In the genomic region with DNA sequence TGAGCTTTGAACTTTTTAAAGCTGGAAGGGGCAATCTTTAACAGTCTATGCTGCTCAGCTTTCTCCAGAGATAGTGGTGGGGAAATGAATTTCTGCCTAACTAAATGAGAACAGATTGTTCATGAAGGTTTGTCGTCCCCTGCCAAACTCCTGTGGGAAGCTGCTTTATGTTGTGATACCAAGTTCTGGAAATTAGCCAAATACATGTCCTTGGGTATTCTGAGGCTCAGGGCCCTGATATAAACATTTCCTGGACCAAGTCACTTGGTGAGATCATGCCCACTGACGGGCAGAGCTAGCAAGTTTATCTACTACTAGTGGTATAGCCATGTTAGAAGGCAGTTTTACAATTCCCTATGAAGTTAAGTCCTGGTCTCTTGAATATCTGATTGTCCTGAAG, we compare ENCODE assay signal across 20 mouse cellular contexts. TPM values are rescaled to one million over a fixed set of nuclear protein-coding genes. Genes with fewer than 3 reads are reported as not detected.
A peak's percentile ranks its signal among the peaks of the same experiment; 100 is the strongest.
DNase-seq lines count a peak whose midpoint lies in the region; ATAC-seq and TF ChIP-seq lines count a peak whose summit lies in the region.
"Had no signal": no experiment of that assay in that cellular context is flagged by ENCODE, and none has a peak within 500 bp of the region (broad histone marks: within the 10 kb centered on the region; RNA-seq: fewer than 3 reads in every experiment).

No protein-coding gene starts in this region.

- ATAC-seq in cerebellum, adult (ENCODE audit: insufficient number of reproducible peaks, low FRiP score, low TSS enrichment) = peak; percentile 93
- ATAC-seq in midbrain, postnatal 0 days (ENCODE audit: low FRiP score) = no peak
- no peak for ATAC-seq in midbrain, embryonic 11.5 days (ENCODE audit: low FRiP score)
- ATAC-seq: lung, postnatal 0 days; midbrain, embryonic 16.5 days had no signal

- no peak for DNase-seq in cerebellum, postnatal 4 days (ENCODE audit: low spot score in 2 of 2)
- DNase-seq in midbrain, postnatal 0 days (ENCODE audit: low spot score) = peak; percentile 66
- no peak for DNase-seq in midbrain, embryonic 11.5 days (ENCODE audit: low spot score, missing footprints)
- peak; percentile 42 to 43 for DNase-seq in cerebellum, postnatal 10 days
- DNase-seq in gastrocnemius, postnatal 36 days = no peak
- no peak for DNase-seq in right cerebral cortex, postnatal 14 days
- DNase-seq: adrenal gland, postnatal 36 days; gastrocnemius, adult 2 months; kidney, adult 8-10 months; kidney, postnatal 14 days; right cerebral cortex, adult 18-20 months; thymus, postnatal 25 days had no signal

- no peaks in the 10 kb centered on the region for H3K9me3 ChIP-seq in midbrain, postnatal 0 days (ENCODE audit: low read length)
- no peaks in the 10 kb centered on the region for H3K9me3 ChIP-seq in midbrain, embryonic 11.5 days (ENCODE audit: control insufficient read depth, low read length)
- H3K9me3 ChIP-seq: embryonic facial prominence, embryonic 12.5 days; forebrain, embryonic 12.5 days; stomach, embryonic 15.5 days had no signal

- intact Hi-C loops in gastrocnemius, postnatal 36 days (cut with DNase I) = no loop called here

- H3K27ac ChIP-seq in midbrain, postnatal 0 days (ENCODE audit: low read depth, low read length) = no peak overlapping the region
- no peak overlapping the region for H3K27ac ChIP-seq in midbrain, embryonic 11.5 days (ENCODE audit: low read depth, low read length)
- H3K27ac ChIP-seq: embryonic facial prominence, embryonic 12.5 days; forebrain, embryonic 12.5 days; gastrocnemius, adult 2 months; macrophage; stomach, embryonic 15.5 days had no signal

- H3K36me3 ChIP-seq in midbrain, postnatal 0 days (ENCODE audit: insufficient read depth, low read length) = no peaks in the 10 kb centered on the region
- H3K36me3 ChIP-seq in midbrain, embryonic 11.5 days (ENCODE audit: control insufficient read depth, insufficient read depth, low read length) = no peaks in the 10 kb centered on the region
- H3K36me3 ChIP-seq: embryonic facial prominence, embryonic 12.5 days; forebrain, embryonic 12.5 days; stomach, embryonic 15.5 days had no signal

- no peaks in the 10 kb centered on the region for H3K27me3 ChIP-seq in midbrain, postnatal 0 days (ENCODE audit: insufficient read depth, low read length)
- H3K27me3 ChIP-seq in midbrain, embryonic 11.5 days (ENCODE audit: control insufficient read depth, insufficient read depth, low read length) = no peaks in the 10 kb centered on the region
- H3K27me3 ChIP-seq: embryonic facial prominence, embryonic 12.5 days; forebrain, embryonic 12.5 days; stomach, embryonic 15.5 days had no signal

- no peaks in the 10 kb centered on the region for H3K4me1 ChIP-seq in midbrain, postnatal 0 days (ENCODE audit: insufficient read depth, low read length)
- H3K4me1 ChIP-seq in midbrain, embryonic 11.5 days (ENCODE audit: control insufficient read depth, insufficient read depth, low read length) = no peaks in the 10 kb centered on the region
- H3K4me1 ChIP-seq: embryonic facial prominence, embryonic 12.5 days; forebrain, embryonic 12.5 days; stomach, embryonic 15.5 days had no signal

- H3K4me3 ChIP-seq in midbrain, postnatal 0 days (ENCODE audit: low read depth, low read length) = no peak overlapping the region
- no peak overlapping the region for H3K4me3 ChIP-seq in midbrain, embryonic 11.5 days (ENCODE audit: low read depth, low read length)
- H3K4me3 ChIP-seq: embryonic facial prominence, embryonic 12.5 days; forebrain, embryonic 12.5 days; gastrocnemius, adult 2 months; stomach, embryonic 15.5 days had no signal

- H3K4me2 ChIP-seq in midbrain, postnatal 0 days (ENCODE audit: low read depth, low read length, poor library complexity, severe bottlenecking) = no peak overlapping the region
- no peak overlapping the region for H3K4me2 ChIP-seq in midbrain, embryonic 11.5 days
- H3K4me2 ChIP-seq: embryonic facial prominence, embryonic 12.5 days; forebrain, embryonic 12.5 days; heart, embryonic 11.5 days; stomach, embryonic 15.5 days had no signal

- WGBS in midbrain, postnatal 0 days = 59% methylated on average over 2 of the region's 2 CpGs
- WGBS in midbrain, embryonic 11.5 days = 76% methylated on average over 2 of the region's 2 CpGs

- H3K9ac ChIP-seq in midbrain, postnatal 0 days (replicated peaks; ENCODE audit: low read length, poor library complexity, severe bottlenecking) = no peak overlapping the region
- H3K9ac ChIP-seq in midbrain, embryonic 11.5 days (ENCODE audit: low read length) = no peak overlapping the region
- H3K9ac ChIP-seq: embryonic facial prominence, embryonic 12.5 days; forebrain, embryonic 12.5 days; stomach, embryonic 15.5 days had no signal

- no peak for TF ChIP-seq CTCF in midbrain, postnatal 0 days (IDR thresholded peaks at IDR 0.05)

RNA-seq across cellular contexts. Expression of gene Crbn, which starts 35.4 kb away (rescaled TPM):
- 48.0 and 53.1 TPM in 2 replicates for total RNA-seq in midbrain, postnatal 0 days (2014; rRNA removed)
- polyA plus RNA-seq in midbrain, postnatal 0 days (2015; fragmentation: Nextera tagmentation; extraction: Ambion mirVana) = 51.2 and 53.8 TPM in 2 replicates
- 58.1 and 61.0 TPM in 2 replicates for polyA plus RNA-seq in midbrain, embryonic 11.5 days (2014; fragmentation: Nextera tagmentation; extraction: Ambion mirVana)
- 10 to 100 TPM; 40.3 to 45.1 TPM for total RNA-seq in gastrocnemius, postnatal 36 days (2021)

Comparison
In these comparisons a context has a peak if more than half of its experiments do, and no peak if none do; other contexts are left out.
1. DNase-seq: peak in midbrain, postnatal 0 days (single experiment) and cerebellum, postnatal 10 days (2 of 2); none in cerebellum, postnatal 4 days (0 of 2), midbrain, embryonic 11.5 days (single experiment), gastrocnemius, postnatal 36 days (0 of 2) and right cerebral cortex, postnatal 14 days (single experiment).